Mouse (Mus musculus): ENCODE results near the gene Eme1.
"Not testable (repeated sequence)": the region's sequence is repeated elsewhere in the genome, so short reads cannot be mapped to it uniquely, and the experiment has no call there.

Gene Eme1

DNA sequence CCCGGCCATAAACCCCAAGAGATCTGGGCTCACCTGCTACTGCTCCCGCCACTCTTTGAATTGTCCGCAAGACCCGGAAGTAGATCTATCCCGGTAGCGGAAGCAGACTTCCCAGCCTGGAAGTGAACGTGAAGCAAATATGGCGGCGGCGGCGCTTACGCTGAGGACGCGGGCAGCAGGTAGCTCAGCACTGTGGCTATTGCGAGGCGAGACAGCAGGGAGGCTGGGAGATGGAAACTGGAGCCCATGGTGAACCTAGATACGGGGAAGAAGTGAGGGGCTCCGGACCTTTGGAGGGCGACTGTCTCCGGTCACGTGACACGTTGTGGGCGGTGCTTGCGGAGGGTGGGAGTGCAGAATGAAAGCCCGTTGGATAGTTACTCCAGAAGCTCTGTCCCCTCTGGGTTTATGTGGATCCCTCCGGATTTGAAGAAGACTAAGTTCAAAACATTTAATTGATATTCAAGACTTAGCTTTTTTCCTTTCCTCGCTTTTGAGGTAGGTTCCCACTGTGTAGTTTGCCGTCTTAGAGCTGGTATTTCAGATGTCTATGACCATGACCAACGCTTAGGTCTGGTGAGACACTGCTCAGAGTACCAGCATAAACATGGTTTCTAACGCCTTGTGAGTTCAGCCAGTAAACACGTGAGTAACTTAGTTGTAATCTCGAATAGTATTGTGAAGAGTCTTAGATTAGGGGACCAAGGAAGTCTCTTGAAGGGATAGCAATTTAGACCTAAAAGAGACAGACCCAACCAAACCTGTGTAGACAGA, at the start of gene Eme1, which contains the start of gene Mrpl27:
Gene Eme1 (minus strand): TSS at position 302 of the 774 bp plus-strand sequence.
Gene Mrpl27 (plus strand): TSS at position 105 of the 774 bp plus-strand sequence.
- DNase-seq (ENCODE audit: low spot score) = peak; percentile 84

DNA sequence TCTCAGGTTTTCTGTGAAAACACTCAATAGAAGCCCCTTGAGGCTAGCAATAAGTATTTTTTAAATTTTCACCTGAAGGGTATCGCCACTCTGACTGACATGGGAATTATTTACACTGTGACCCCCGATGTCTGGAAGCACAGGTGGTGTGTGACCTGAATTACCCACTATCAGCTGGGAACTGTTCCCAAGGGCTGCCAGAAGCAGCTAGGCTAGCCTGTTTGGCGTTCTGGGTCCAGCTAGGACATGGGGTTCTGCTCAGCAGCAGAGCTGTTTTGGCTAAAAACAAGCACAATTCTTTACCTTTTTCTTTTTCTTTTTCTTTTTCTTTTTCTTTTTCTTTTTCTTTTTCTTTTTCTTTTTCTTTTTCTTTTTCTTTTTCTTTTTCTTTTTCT, 48.4 kb upstream of the Eme1 start:
- no peak for DNase-seq (ENCODE audit: low spot score)

DNA sequence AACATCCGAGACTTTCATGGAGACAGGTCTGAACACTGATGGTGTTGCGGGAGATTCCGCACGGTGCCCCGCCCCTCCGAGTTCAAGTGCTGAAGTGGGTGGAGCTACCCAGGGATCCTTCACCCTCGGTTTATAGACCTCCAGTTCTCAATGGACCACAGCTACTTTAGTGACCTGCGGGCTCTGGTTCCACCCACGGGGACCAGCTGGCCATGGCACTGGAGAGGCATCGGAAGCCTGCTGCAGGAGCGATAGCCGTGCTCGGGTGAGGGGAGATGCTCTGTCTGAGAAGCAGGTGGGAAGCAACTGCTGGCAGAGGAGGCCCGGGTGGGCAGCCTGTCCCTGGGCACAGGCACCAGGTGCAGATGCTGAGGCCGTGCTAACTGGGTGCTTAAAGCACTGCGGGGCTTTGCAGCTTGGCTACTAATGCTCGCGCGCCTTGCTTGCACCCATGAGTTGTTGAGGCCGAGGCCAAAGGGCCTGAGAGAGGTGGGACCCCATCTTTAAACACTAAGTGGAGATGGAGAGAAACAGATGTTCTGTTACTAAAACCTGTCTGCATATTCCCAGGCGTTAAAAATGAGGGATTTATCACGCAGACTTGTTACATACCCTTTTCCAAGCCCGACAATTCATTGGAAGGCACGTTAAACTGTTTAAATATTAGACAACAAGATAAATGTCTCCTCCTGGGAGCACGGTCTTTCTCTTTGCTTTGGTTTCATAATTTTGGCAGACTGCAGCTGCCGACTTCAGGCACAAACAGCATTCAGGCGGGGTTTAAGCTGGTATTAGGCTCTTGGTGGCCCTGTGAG, 47.8 kb upstream of the Eme1 start:
- no peak for DNase-seq (ENCODE audit: low spot score)

DNA sequence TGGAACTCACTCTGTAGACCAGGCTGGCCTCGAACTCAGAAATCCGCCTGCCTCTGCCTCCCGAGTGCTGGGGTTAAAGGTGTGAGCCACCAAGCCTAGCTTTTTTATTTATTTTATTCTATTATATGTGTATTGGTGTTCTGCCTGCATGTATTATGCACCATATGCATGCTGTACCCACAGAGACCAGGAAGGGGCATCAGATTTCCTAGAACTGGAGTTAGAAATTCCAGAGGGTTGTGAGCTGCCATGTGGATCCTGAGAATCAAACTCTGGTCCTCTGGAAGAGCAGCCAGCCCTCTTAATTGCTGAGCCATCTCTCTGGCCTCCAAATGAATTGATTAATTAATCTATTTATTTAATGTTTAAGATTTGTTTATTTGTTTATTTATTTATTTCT, 45.6 kb upstream of the Eme1 start:
- DNase-seq (ENCODE audit: low spot score) = no peak

DNA sequence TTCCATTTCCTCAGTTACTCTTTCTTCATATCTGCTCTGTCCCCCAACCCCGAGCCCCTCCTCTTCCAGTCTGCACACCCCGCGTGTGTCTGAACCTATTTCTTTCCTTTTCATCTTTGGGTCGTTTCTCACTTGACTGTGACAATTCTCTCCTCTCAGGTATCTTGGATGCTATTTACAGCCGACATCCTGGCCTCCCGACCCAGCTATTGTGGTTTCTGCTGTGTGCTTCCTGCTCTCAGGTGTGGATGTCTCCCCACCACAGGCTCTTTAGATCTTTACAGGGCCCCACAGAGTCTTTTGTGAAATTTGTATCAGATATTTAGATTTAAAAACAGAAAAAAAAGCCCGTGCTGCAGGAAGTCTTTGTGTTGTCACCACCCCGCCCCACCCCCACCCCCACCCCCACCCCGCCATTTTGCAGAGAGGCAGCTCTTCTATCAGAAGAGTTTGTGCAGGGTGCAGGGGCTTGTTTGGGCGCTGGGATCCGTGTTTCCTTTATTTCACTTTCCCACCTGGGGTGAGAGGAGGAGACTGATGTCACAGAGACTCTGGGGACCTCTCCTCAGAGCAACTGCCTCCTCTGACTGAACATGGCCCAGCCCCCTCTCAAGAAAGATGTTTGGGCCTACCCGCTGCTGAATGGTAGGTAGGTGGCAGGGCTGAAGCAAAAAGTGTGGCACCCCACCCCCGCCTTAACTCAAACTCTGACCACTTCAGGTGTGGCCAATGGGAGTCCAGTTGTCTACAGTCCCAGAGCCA, 44.1 kb upstream of the Eme1 start:
- DNase-seq (ENCODE audit: low spot score) = no peak

DNA sequence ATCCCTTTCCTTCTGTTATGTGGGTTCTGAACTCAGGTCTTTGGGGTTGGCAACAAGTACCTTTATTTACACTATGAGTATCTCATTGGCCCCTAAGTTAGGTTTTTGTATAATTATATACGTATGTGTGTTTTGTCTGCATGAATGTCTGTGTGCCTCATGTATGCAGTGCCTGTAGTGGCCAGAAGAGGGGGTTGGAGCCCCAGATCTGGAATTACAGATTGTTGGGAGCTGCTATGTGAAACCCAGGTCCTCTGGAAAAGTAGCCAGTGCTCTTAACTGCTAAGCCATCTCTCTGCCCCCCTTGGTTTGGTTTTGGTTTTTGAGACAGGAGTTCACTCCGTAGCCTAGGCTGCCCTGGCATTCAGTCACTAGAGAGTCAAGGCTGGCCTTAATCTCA, 43.4 kb upstream of the Eme1 start:
- no peak for DNase-seq (ENCODE audit: low spot score)

DNA sequence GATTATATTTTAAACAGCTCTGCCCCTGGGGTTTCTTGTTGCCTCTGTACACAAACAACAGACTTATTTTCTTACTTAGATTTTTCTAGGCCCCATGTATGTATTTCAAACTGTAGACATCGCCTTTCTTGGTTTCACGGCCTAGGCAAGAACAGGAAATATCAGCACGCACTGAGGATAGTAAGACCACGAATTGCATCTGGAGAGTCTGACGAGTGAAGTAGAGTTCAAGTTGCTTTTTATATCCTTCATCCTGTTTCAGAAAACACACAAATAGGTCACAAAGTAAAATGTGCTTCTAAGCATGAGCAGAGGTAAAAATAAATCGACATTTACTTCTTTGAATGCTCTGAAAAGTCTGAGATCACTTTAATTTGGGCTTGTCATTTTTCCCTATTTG, 41.7 kb upstream of the Eme1 start:
- no peak for DNase-seq (ENCODE audit: low spot score)

DNA sequence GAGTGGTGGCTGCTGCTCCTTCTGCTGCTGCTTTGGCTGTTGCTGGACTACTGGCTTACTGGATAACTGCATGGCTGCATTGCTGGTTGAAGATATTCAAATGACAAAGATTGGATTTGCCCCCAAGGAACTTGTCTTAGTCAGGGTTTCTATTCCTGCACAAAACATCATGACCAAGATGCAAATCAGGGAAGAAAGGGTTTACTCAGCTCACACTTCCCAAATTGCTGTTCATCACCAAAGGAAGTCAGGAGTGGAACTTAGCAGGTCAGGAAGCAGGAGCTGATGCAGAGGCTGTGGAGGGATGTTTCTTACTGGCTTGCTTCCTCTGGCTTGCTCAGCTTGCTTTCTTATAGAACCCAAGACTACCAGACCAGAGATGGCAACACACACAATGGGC, 38.7 kb upstream of the Eme1 start:
- not testable (repeated sequence) for DNase-seq (ENCODE audit: low spot score)

DNA sequence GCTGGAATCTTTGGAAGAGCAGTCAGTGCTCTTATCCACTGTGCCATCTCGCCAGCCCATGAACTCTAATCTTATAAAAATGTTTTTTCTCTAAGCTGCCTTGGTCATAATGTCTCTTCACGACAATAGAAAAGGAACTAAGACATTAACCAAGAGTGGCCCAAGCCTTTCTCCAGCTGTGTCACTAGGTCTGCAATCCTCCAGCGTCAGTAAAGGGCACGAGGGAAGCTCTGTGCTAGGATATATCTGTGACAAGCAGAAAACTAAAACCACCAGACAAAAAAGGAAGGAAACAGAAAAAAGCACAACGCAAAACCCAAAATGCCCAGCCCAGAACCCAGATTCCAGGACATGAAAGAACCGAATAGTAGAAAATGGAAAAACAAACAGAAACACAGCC, 33.4 kb upstream of the Eme1 start:
- DNase-seq (ENCODE audit: low spot score) = no peak

DNA sequence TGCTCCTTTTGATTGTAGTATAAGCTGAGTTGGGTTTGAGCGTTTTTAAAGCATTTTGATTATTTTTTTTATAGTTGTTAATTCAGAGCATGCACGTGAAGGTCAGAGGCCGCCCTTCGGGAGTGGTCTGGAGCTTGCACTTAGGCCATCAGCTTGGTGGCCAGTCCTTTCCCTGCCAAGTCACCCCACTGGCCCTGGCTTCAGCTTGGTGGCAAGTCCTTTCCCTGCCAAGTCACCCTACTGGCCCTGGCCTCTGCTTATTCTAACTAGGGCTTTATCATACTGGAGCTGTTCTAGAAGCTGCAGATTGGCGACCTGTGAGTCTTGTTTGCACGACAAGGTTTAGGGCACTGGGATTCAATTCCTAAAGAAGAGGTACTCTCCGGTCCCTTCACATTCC, 28.7 kb upstream of the Eme1 start:
- no peak for DNase-seq (ENCODE audit: low spot score)

DNA sequence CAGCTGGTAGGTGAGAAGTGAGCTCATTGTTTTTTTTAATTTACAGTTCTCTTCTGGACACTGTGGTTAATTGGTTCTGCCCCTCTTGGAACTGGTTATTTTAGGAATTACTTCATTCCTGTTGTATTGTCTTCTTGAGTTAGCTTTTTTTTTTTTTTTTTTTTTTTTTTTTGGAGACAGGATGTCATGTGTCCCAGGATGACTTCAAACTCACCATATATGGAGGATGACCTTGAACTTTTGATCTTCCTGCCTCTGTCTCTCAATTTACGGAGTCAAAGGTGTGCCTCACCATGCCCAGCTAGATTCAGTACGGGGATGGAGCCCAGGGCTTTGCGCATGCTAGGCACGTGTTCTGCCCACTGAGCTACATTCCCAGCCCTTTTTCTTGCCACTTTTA, 27.9 kb upstream of the Eme1 start:
- DNase-seq (ENCODE audit: low spot score) = no peak

DNA sequence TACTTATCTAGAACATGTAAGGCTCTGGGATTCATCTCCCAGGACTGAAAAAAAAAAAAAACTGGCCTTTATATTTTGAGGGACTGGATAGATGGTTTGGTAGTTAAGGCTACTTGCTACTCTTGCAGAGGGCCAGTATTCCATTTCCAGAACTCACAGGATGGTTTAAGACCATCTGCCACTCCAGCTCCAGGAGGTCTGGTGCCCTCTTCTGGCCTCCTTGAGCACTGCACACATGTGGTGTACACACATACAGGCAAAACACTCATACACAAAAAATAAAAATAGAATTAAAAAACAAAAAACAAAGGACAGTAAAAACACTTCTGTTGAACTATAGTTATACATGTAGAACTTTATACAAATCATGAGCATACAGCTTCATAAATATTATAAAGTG, 26.9 kb upstream of the Eme1 start:
- DNase-seq (ENCODE audit: low spot score) = no peak

DNA sequence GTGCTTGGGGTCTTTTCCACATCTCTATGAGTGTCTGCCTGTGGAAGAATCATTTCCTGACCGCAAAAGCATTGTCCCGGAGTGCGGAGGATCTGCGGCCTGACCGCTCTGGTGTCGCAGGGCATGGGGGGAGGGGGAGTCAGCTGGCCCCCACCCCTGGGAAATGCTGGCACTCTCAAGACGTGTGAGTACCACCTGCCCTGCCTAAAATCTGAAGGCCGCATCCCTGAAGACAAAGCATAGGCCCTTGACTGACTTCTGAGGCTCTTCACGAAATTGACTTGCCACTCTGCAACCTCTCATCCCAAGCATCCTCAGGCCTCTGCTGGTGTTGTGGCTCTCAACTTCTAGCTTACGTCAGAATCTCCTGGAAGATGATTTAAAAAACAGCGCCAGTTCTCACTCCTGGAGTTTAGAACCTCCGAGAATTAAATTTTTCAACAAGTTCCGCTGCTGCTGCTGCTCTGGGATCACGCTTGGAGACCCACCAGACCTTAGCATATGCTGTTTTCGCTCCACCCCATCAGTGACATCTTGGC, 23.9 kb upstream of the Eme1 start:
- no peak for DNase-seq (ENCODE audit: low spot score)

DNA sequence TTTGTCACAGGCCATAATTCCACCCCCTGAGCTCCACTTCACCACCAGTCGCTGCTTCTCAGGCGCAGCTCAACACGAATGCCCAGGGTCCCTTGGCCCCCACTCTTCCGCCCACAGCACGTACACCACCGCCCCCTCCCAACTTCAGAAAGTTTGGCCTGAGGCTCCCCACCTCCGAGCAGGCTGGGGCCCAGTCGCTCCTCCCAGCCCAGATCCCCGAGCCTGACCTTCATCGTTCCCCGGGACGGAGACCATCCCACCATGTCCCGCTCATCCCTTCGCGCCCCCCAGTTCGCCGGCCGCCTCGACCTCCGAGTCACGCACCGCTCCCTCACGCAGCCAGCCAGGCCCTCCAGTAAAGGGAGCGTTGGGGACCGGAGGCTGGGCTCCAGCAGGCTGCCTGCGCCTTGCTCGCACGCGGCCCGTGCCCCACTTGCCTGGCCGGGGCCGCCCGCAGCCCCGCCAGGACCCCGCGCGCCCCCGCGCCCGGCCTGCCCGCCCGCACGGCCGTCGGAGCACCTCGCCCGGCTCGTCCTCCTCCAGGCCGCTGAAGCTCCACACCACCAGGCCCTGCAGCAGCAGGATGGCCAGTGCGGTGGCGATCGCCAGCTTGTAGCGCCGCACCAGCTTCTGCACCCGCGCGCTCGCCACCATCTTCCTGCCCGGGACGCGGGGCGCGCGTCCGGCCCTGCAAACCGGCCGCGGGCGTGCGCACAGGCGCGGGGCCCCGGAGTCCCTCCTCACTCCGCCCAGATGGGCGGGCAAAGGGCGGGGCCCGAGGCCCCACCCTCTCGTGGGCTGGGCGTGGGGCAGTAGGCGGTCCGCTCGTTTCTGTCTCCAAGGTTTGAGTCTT, 23.2 kb upstream of the Eme1 start, which contains the start of gene Xylt2:
Gene Xylt2 (minus strand): TSS at position 762 of the 853 bp plus-strand sequence.
- peak; percentile 86 for DNase-seq (ENCODE audit: low spot score)

DNA sequence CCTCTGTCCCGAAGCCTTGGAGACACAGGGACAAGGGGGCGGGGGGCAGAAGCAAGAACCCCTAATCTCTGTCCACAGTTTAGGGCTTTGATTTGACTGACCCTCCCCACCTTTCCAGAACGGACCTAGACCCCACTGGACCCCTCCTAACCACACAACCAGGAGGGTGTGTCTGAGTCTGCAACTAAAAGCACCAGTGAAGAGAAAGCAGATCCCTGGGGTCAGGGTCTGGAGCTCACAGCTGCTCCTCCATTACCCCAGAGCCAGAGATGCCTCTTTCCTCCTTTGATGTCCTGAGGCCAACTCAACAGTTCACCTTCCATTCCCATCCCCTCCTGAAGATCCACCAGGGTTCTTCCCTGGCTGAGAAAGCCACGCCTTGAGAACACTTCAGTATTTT, 22.5 kb upstream of the Eme1 start:
- DNase-seq (ENCODE audit: low spot score) = peak; percentile 28

DNA sequence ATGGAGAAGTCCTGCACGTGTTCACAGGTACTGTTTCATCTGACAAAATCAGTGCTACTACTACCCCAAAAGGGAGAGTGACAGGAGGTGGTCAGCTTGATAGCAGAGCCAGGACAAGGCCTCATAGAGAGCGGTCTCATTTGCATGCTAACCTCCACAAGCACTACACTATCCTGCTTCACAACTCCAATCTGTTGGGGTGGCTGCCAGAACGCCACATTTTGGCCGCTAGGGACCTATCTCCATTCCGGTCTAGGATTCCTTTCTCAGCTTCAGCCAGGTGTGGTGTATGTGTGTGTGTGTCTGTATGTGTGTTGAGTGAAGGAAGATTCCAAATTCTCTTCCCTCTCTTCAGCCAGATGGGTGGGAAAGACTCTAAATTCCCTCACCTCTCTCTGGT, 21.7 kb upstream of the Eme1 start:
- DNase-seq (ENCODE audit: low spot score) = no peak

DNA sequence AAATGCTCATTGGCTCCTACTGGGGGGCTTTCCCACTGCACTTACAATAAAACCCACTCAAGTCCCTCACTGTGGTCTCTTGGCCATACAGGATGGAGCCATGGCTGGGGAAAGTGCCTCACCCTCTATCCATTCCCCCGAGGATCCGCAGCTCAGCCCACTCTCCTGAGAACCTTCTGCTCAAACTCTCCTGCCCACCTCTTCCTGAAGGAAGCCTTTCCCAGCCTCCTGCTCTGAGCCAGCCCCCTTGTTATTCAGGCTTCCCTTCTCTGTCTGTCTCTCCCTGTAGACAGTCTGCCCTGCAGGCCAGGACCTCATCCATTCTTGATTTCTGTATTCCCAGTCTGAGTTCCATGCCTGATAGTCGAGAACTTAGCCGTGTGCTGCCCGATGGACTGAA, 21.2 kb upstream of the Eme1 start:
- DNase-seq (ENCODE audit: low spot score) = no peak

DNA sequence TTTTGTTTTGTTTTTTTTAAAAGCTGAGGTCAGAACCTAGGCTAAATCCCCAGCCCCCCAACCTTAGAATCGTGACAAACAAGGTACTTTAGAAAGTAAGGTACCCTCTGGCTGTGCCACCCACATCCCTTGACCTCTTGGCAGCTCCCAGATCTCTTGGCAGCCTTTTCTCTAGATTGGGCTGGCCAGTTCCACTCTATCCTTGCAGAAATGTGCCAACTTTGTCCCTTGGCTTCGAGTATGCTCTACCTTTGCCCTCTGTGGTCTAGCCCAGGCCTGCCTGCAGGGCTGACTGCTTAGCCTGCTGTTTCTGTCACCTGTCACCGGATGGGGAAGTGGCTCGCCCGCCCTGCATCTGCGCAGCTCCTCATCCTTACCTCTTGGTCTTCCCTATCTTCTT, 11.5 kb upstream of the Eme1 start:
- DNase-seq (ENCODE audit: low spot score) = no peak

DNA sequence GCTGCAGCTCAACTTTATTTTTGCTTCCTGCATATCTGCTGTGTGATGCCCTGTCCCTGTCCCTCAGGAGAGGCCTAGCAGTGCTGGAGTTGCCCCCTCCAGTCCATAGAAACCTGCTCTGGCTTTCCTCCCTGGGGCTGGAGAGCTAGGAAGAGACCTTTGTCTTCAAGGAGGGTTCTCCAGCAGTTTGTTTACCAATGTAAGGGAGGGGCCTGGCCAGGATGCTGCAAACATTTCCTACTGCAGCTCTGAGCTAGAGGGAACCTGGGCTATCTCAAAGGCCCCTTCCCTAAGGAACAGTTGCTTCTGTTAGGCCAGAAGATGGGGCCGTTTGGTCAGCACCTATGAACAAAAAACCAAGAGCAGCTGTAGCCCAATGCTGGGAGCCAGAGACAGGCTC, 7.6 kb upstream of the Eme1 start:
- no peak for DNase-seq (ENCODE audit: low spot score)

DNA sequence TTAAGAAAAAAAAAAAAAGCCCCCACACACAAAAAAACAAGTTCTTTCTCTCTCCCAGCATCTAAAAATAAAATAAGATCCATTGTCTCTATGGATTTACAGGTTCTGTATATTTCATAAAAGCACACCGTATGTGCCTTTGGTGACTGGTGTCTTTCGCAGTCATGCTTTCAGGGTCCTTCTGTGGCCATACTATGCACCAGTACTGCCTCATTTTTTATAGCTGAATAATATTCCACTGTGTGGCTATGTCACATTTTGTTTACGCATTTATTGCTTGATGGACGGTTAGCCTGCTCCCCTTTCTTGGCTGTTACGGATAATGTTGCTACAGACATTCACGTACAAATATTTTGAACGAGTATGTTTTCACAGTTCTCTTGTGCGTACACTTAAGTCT, 791 bp downstream of the Eme1 start:
- no peak for DNase-seq (ENCODE audit: low spot score)

DNA sequence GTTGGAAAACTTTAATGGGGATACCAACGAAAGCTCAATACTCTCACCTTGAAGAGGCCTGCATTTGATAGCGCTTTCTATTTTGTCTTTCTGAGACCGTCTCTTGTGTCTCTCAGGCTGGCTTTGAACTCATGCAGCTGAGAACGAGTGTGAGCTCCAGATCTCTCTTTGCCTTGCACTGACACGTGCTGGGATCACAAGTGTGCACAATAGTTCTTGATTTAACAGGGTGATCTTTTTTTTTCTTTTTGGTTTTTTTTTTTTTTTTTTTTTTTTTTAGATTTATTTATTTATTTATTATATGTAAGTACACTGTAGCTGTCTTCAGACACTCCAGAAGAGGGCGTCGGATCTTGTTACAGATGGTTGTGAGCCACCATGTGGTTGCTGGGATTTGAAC, 2.5 kb downstream of the Eme1 start:
- not testable (repeated sequence) for DNase-seq (ENCODE audit: low spot score)

All from embryo, embryonic 10 days (tissue).